Comparison of ENCODE assay signal across 22 mouse cellular contexts in genomic region chr6:120511212-120511611, GRCm38 (mm10). TPM values are rescaled to one million over a fixed set of nuclear protein-coding genes. Genes with fewer than 3 reads are reported as not detected.
A peak's percentile ranks its signal among the peaks of the same experiment; 100 is the strongest.
DNase-seq lines count a peak whose midpoint lies in the region; ATAC-seq lines count a peak whose summit lies in the region.
"Had no signal": no experiment of that assay in that cellular context is flagged by ENCODE, and none has a peak within 500 bp of the region (broad histone marks: within the 10 kb centered on the region; RNA-seq: fewer than 3 reads in every experiment).

No protein-coding gene starts in this region.

- H3K9me3 ChIP-seq in liver, embryonic 13.5 days (replicated peaks) = no peaks in the 10 kb centered on the region
- H3K9me3 ChIP-seq in intestine, embryonic 16.5 days (ENCODE audit: control insufficient read depth, low read length) = no peaks in the 10 kb centered on the region
- H3K9me3 ChIP-seq: embryonic facial prominence, embryonic 13.5 days; forebrain, embryonic 12.5 days; G1E; heart, embryonic 10.5 days; hindbrain, embryonic 12.5 days had no signal

- no peak for DNase-seq in liver, embryonic 13.5 days
- DNase-seq in liver (no peak), ES-CJ7 (ENCODE audit: low read depth, low spot score) (peak; percentile 88), ZHBTc4 (ENCODE audit: low read depth, low spot score) (peak; percentile 88)
- no peak for DNase-seq in B cell, adult 2 months
- DNase-seq: adrenal gland, postnatal 36 days; cerebellum, adult 11 months; cerebellum, adult 9-10 months; cerebellum, postnatal 25 days; gastrocnemius, postnatal 10 days; heart, adult 18-20 months; heart, postnatal 10 days; heart, postnatal 4 days had no signal

- H3K36me3 ChIP-seq in liver, embryonic 13.5 days = peaks cover 33% of the 10 kb centered on the region
- no peaks in the 10 kb centered on the region; the same call in 1 of the 2 replicates for H3K36me3 ChIP-seq in intestine, embryonic 16.5 days (ENCODE audit: control insufficient read depth, insufficient read depth, low read length)

- ATAC-seq in liver, embryonic 13.5 days (ENCODE audit: low read depth) = no peak
- no peak for ATAC-seq in intestine, embryonic 16.5 days
- ATAC-seq: CD4-positive, CD25-positive, alpha-beta regulatory T cell, adult 4 months; forebrain, embryonic 16.5 days; hindbrain, embryonic 16.5 days had no signal

- 83% methylated on average over 6 of the region's 6 CpGs for WGBS in liver, embryonic 13.5 days (ENCODE audit: insufficient replicate concordance)
- 77% methylated on average over 6 of the region's 6 CpGs for WGBS in intestine, embryonic 16.5 days

- H3K4me2 ChIP-seq in liver, embryonic 13.5 days = no peak overlapping the region
- H3K4me2 ChIP-seq in intestine, embryonic 16.5 days (ENCODE audit: low read depth, low read length) = no peak overlapping the region
- H3K4me2 ChIP-seq: embryonic facial prominence, embryonic 13.5 days; forebrain, embryonic 12.5 days; hindbrain, embryonic 12.5 days had no signal

- H3K27me3 ChIP-seq in liver, embryonic 13.5 days = no peaks in the 10 kb centered on the region
- H3K27me3 ChIP-seq in intestine, embryonic 16.5 days (replicated peaks; ENCODE audit: control insufficient read depth, insufficient read depth, low read length) = no peaks in the 10 kb centered on the region
- H3K27me3 ChIP-seq: embryonic facial prominence, embryonic 13.5 days; forebrain, embryonic 12.5 days; hindbrain, embryonic 12.5 days had no signal

- H3K4me3 ChIP-seq in liver, embryonic 13.5 days (replicated peaks) = no peak overlapping the region
- no peak overlapping the region for H3K4me3 ChIP-seq in intestine, embryonic 16.5 days (ENCODE audit: low read length)
- H3K4me3 ChIP-seq: embryonic facial prominence, embryonic 13.5 days; forebrain, embryonic 12.5 days; heart, embryonic 10.5 days; hindbrain, embryonic 12.5 days had no signal

- no peak overlapping the region for H3K9ac ChIP-seq in liver, embryonic 13.5 days
- H3K9ac ChIP-seq in intestine, embryonic 16.5 days (ENCODE audit: low read depth, low read length) = no peak overlapping the region
- H3K9ac ChIP-seq: embryonic facial prominence, embryonic 13.5 days; forebrain, embryonic 12.5 days; hindbrain, embryonic 12.5 days had no signal

- peak overlapping the region; percentile 16; the same call in 1 of the 2 replicates for H3K27ac ChIP-seq in liver, embryonic 13.5 days
- no peak overlapping the region for H3K27ac ChIP-seq in intestine, embryonic 16.5 days (ENCODE audit: low read length)
- H3K27ac ChIP-seq: embryonic facial prominence, embryonic 13.5 days; forebrain, embryonic 12.5 days; heart, embryonic 10.5 days; hindbrain, embryonic 12.5 days had no signal

- peaks cover 53% of the 10 kb centered on the region for H3K4me1 ChIP-seq in liver, embryonic 13.5 days (replicated peaks)
- H3K4me1 ChIP-seq in intestine, embryonic 16.5 days (ENCODE audit: control insufficient read depth, insufficient read depth, low read length) = no peaks in the 10 kb centered on the region
- H3K4me1 ChIP-seq: embryonic facial prominence, embryonic 13.5 days; forebrain, embryonic 12.5 days; heart, embryonic 10.5 days; hindbrain, embryonic 12.5 days had no signal

RNA-seq across cellular contexts. Expression of gene Tmem121b, which starts 17.6 kb away (rescaled TPM):
- not detected in 2 replicates for polyA plus RNA-seq in liver, embryonic 13.5 days (2015; fragmentation: Nextera tagmentation; extraction: Ambion mirVana)
- polyA plus RNA-seq in intestine, embryonic 16.5 days (2015; fragmentation: Nextera tagmentation; extraction: Ambion mirVana) = 0.06 TPM in 2 replicates
- polyA plus RNA-seq: G1E had no signal

RNA-seq across cellular contexts. Expression of gene Hdhd5, which starts 19.9 kb away (rescaled TPM):
- polyA plus RNA-seq in liver, embryonic 13.5 days (2015; fragmentation: Nextera tagmentation; extraction: Ambion mirVana) = 11.5 and 12.5 TPM in 2 replicates
- polyA plus RNA-seq in intestine, embryonic 16.5 days (2015; fragmentation: Nextera tagmentation; extraction: Ambion mirVana) = 14.0 and 15.8 TPM in 2 replicates

RNA-seq across cellular contexts. Expression of gene Il17ra, which starts 48.2 kb away (rescaled TPM):
- 9.3 and 10.8 TPM in 2 replicates for polyA plus RNA-seq in liver, embryonic 13.5 days (2015; fragmentation: Nextera tagmentation; extraction: Ambion mirVana)
- polyA plus RNA-seq in intestine, embryonic 16.5 days (2015; fragmentation: Nextera tagmentation; extraction: Ambion mirVana) = 6.8 and 6.9 TPM in 2 replicates

Comparison
In these comparisons a context has a peak if more than half of its experiments do, and no peak if none do; other contexts are left out.
1. DNase-seq: peak in ES-CJ7 (single experiment) and ZHBTc4 (single experiment); none in liver, embryonic 13.5 days (single experiment), liver (single experiment) and B cell, adult 2 months (0 of 2).